Mouse (Mus musculus): ENCODE results near the gene D1Pas1. TPM values are rescaled to one million over a fixed set of nuclear protein-coding genes. Genes with fewer than 3 reads are reported as not detected.

D1Pas1 gene
- polyA plus RNA-seq, 1 experiment from 2014 or later, result 0.11 TPM

DNA sequence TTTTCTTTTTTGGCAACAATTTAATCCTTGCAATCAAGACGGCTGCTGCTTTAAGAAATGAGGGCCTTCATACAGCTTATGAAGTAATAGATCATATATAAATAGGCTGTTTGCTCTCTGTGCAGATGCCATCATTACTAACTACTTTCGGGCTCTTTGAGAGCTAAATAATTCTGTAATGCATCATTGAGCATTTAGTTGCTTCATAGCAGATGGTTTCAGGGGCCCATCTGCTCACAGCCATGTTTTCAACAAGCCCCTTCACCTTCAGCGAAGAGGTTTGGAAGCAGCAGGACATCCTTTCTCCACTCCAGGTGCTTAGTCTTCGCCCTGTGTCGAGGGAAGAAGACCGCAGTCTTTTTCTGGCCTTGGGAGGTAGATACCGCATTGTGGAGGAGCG, 12.2 kb downstream of the D1Pas1 start:
- Histone ChIP-seq H3K36me3 (ENCODE audit: control insufficient read depth, insufficient read depth, low read length) (no peaks in the 10 kb centered on the region), H3K4me2 (ENCODE audit: low read depth, severe bottlenecking) (no peak overlapping the region), H3K27ac (replicated peaks; ENCODE audit: low read depth, low read length) (no peak overlapping the region), H3K27me3 (ENCODE audit: control insufficient read depth, insufficient read depth, low read length) (no peaks in the 10 kb centered on the region), H3K4me3 (ENCODE audit: low read depth, low read length) (no peak overlapping the region), H3K4me1 (ENCODE audit: control insufficient read depth, insufficient read depth, low read length) (no peaks in the 10 kb centered on the region), H3K9ac (ENCODE audit: low read length) (no peak overlapping the region), H3K9me3 (ENCODE audit: control insufficient read depth, low read length) (no peaks in the 10 kb centered on the region)
- DNase-seq (ENCODE audit: low spot score) (no peak), ATAC-seq (ENCODE audit: insufficient number of reproducible peaks, low FRiP score, low TSS enrichment, low read depth) (no peak)
- WGBS, result 94% methylated on average over 8 of the region's 8 CpGs

DNA sequence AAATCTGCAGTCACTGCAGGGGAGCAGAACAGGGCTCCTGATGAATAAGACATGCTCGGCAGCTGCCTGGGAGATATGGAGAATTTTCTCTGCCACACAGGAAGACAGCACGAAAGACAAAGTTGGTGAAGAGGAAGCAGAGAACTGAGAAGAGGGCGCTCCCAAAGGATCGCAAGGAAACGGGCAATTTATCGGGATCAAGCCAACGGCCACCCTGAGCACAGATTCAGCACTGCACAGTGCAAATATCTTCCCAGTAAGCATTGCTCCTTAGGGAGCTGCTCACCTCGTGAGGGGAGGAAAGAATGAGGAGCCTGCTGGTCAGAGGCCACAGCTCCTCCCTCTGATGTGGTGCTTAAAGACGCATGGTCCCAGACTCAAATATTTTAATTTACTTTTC, 13.3 kb downstream of the D1Pas1 start:
- no peaks in the 10 kb centered on the region for H3K36me3 ChIP-seq (ENCODE audit: control insufficient read depth, insufficient read depth, low read length)
- no peak overlapping the region for H3K27ac ChIP-seq (replicated peaks; ENCODE audit: low read depth, low read length)
- H3K9ac ChIP-seq (ENCODE audit: low read length), result no peak overlapping the region

DNA sequence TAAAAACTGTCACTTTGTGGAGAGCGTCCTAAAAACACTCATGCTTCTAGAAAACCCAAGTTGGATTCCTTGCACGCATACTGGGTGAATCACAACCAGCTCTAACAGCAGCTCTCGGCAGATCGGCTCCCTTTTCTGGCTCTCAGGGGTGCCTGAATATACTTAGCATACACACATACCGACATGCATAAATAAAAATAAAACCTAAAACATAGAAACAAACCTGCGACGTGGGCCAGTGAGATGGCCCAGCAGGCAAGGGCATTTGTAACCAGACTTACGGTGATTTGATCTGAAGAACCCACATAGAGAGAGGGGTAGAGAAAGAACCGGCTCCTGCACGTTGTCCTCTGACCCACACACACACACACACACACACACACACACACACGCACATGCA, 17.9 kb downstream of the D1Pas1 start:
- ATAC-seq (ENCODE audit: insufficient number of reproducible peaks, low FRiP score, low TSS enrichment, low read depth) (no peak), DNase-seq (ENCODE audit: low spot score) (no peak)
- H3K4me2 ChIP-seq (ENCODE audit: low read depth, severe bottlenecking), result no peak overlapping the region
- no peaks in the 10 kb centered on the region for H3K27me3 ChIP-seq (ENCODE audit: control insufficient read depth, insufficient read depth, low read length)
- H3K9me3 ChIP-seq (ENCODE audit: control insufficient read depth, low read length), result no peaks in the 10 kb centered on the region
- H3K36me3 ChIP-seq (ENCODE audit: control insufficient read depth, insufficient read depth, low read length), result no peaks in the 10 kb centered on the region
- WGBS, result 94% methylated on average over 11 of the region's 11 CpGs
- no peak overlapping the region for H3K4me3 ChIP-seq (ENCODE audit: low read depth, low read length)
- no peak overlapping the region for H3K9ac ChIP-seq (ENCODE audit: low read length)
- H3K4me1 ChIP-seq (ENCODE audit: control insufficient read depth, insufficient read depth, low read length), result no peaks in the 10 kb centered on the region
- H3K27ac ChIP-seq (replicated peaks; ENCODE audit: low read depth, low read length), result no peak overlapping the region

More for the DNA sequence above, 13.3 kb downstream of the D1Pas1 start:
- H3K4me3 ChIP-seq (ENCODE audit: low read depth, low read length), result no peak overlapping the region
- DNase-seq (ENCODE audit: low spot score) (no peak), ATAC-seq (ENCODE audit: insufficient number of reproducible peaks, low FRiP score, low TSS enrichment, low read depth) (no peak)
- H3K9me3 ChIP-seq (ENCODE audit: control insufficient read depth, low read length), result no peaks in the 10 kb centered on the region
- WGBS, result 73% methylated on average over 9 of the region's 9 CpGs
- no peaks in the 10 kb centered on the region for H3K4me1 ChIP-seq (ENCODE audit: control insufficient read depth, insufficient read depth, low read length)
- no peak overlapping the region for H3K4me2 ChIP-seq (ENCODE audit: low read depth, severe bottlenecking)
- no peaks in the 10 kb centered on the region for H3K27me3 ChIP-seq (ENCODE audit: control insufficient read depth, insufficient read depth, low read length)

DNA sequence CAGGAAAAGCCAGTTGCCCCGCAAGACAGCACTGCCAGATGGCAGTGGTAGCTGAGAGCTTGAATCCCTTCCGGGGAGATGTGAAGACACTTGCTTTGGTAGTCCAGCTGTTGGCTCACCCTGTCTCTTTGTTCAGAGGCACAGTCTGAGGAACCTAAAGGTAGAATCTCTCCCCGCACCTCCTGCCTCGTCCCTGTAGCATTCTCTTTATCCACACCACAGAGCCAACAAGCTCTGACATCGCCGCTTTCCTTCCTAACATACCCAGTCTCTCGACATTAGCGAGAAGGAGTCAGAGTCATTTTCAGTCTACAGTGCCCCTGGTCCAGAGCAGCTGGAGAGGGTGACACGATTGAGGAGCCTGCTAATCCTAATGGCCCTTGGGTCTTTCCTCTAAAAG, 18.9 kb downstream of the D1Pas1 start:
- H3K9ac ChIP-seq (ENCODE audit: low read length), result no peak overlapping the region
- no peaks in the 10 kb centered on the region for H3K36me3 ChIP-seq (ENCODE audit: control insufficient read depth, insufficient read depth, low read length)
- no peak overlapping the region for H3K4me2 ChIP-seq (ENCODE audit: low read depth, severe bottlenecking)
- H3K27me3 ChIP-seq (ENCODE audit: control insufficient read depth, insufficient read depth, low read length), result no peaks in the 10 kb centered on the region
- WGBS, result 89% methylated on average over 9 of the region's 9 CpGs
- ATAC-seq (ENCODE audit: insufficient number of reproducible peaks, low FRiP score, low TSS enrichment, low read depth) (no peak), DNase-seq (ENCODE audit: low spot score) (no peak)
- H3K27ac ChIP-seq (replicated peaks; ENCODE audit: low read depth, low read length), result no peak overlapping the region
- no peak overlapping the region for H3K4me3 ChIP-seq (ENCODE audit: low read depth, low read length)
- H3K4me1 ChIP-seq (ENCODE audit: control insufficient read depth, insufficient read depth, low read length), result no peaks in the 10 kb centered on the region
- H3K9me3 ChIP-seq (ENCODE audit: control insufficient read depth, low read length), result no peaks in the 10 kb centered on the region

DNA sequence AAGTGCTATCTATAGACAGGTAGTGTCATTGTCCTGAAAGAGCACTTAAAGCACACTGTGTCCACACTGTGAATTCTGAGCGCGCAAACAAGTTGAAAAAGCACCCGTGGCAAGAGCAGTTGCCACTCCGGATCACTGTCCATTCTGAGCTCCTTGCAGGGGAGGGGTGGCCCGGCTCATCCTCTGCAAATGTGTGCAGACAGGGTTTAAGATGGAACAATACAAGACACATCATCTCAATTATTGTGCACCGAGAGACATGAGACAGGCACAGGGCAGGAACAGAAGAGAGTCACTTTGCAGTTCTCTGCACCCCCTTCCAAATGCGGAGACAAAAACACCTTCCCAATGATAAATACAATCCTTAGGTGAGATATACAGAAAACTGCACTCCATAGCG, 19.3 kb downstream of the D1Pas1 start:
- no peaks in the 10 kb centered on the region for H3K36me3 ChIP-seq (ENCODE audit: control insufficient read depth, insufficient read depth, low read length)
- no peak overlapping the region for H3K4me2 ChIP-seq (ENCODE audit: low read depth, severe bottlenecking)
- H3K9me3 ChIP-seq (ENCODE audit: control insufficient read depth, low read length), result no peaks in the 10 kb centered on the region
- H3K27ac ChIP-seq (replicated peaks; ENCODE audit: low read depth, low read length), result no peak overlapping the region
- H3K9ac ChIP-seq (ENCODE audit: low read length), result no peak overlapping the region
- WGBS, result 92% methylated on average over 8 of the region's 8 CpGs
- H3K27me3 ChIP-seq (ENCODE audit: control insufficient read depth, insufficient read depth, low read length), result no peaks in the 10 kb centered on the region
- ATAC-seq (ENCODE audit: insufficient number of reproducible peaks, low FRiP score, low TSS enrichment, low read depth), result no peak
- H3K4me1 ChIP-seq (ENCODE audit: control insufficient read depth, insufficient read depth, low read length), result no peaks in the 10 kb centered on the region
- H3K4me3 ChIP-seq (ENCODE audit: low read depth, low read length), result no peak overlapping the region
- DNase-seq (ENCODE audit: low spot score), result no peak

DNA sequence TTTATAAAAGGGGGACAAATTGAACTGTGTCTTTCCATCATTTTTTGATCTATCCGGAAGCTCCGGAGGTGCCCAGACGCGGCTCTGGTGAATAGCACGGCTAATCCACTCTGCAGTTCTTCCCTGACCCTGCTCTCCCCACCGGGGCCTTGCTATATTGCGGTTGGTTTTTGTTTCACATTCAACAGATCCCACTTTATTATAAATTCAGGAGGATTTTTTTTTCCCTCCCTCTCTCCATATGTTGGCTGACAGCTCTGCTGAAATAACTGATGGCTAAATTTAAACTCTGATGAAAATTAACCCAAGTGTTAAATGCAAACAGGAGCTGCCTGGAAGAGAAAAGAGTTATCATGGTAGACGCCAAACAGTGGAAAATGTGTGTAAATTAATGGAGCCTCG, 21.1 kb downstream of the D1Pas1 start:
- Histone ChIP-seq H3K4me2 (ENCODE audit: low read depth, severe bottlenecking) (no peak overlapping the region), H3K4me3 (ENCODE audit: low read depth, low read length) (no peak overlapping the region), H3K4me1 (ENCODE audit: control insufficient read depth, insufficient read depth, low read length) (no peaks in the 10 kb centered on the region), H3K27me3 (ENCODE audit: control insufficient read depth, insufficient read depth, low read length) (no peaks in the 10 kb centered on the region), H3K27ac (replicated peaks; ENCODE audit: low read depth, low read length) (no peak overlapping the region), H3K9me3 (ENCODE audit: control insufficient read depth, low read length) (no peaks in the 10 kb centered on the region), H3K36me3 (ENCODE audit: control insufficient read depth, insufficient read depth, low read length) (no peaks in the 10 kb centered on the region), H3K9ac (ENCODE audit: low read length) (no peak overlapping the region)
- WGBS, result 71% methylated on average over 9 of the region's 9 CpGs
- DNase-seq (ENCODE audit: low spot score) (no peak), ATAC-seq (ENCODE audit: insufficient number of reproducible peaks, low FRiP score, low TSS enrichment, low read depth) (no peak)

DNA sequence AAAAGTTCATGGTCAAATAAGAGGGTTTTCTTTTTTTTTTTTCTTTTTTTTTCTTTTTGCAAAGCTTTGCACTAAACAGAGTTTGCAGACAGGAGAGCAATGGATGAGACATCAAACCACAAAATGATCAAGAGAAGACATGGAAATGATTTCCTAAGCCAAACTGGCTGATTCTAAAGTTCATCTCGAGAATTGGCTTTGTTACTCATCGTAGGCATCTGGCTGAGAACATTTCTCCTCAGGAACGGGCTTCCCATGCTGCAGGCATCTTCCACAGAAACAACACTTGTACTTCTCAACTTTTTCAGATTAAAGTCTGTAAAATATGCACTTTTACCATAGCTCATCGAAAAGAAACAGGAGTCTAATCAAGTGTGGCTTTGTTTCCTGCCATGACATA, 21.6 kb downstream of the D1Pas1 start:
- Histone ChIP-seq H3K27ac (replicated peaks; ENCODE audit: low read depth, low read length) (no peak overlapping the region), H3K27me3 (ENCODE audit: control insufficient read depth, insufficient read depth, low read length) (no peaks in the 10 kb centered on the region), H3K4me2 (ENCODE audit: low read depth, severe bottlenecking) (no peak overlapping the region), H3K4me1 (ENCODE audit: control insufficient read depth, insufficient read depth, low read length) (no peaks in the 10 kb centered on the region), H3K9ac (ENCODE audit: low read length) (no peak overlapping the region), H3K9me3 (ENCODE audit: control insufficient read depth, low read length) (no peaks in the 10 kb centered on the region), H3K36me3 (ENCODE audit: control insufficient read depth, insufficient read depth, low read length) (no peaks in the 10 kb centered on the region), H3K4me3 (ENCODE audit: low read depth, low read length) (no peak overlapping the region)
- ATAC-seq (ENCODE audit: insufficient number of reproducible peaks, low FRiP score, low TSS enrichment, low read depth) (no peak), DNase-seq (ENCODE audit: low spot score) (no peak)
- WGBS, result 92% methylated on average over 4 of the region's 4 CpGs

DNA sequence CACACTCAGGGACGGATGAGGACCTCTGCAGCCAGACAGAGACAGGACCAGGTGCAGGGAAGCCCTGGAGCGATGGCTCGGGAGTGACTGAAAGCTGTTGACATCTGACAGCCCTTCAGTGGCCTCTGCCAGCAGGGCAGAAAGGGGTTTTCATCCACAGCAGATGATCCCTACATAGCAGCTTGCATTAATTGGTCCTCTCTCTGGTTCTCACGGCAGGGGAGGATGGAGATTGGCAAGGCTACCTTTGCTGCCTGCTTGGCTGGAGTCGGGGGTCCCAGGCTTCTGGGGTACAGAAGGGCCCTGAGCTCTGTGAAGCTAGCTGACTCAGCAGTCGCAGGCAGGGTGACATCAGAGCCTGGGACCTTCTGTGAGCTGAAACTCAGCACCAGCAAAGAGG, 24.3 kb downstream of the D1Pas1 start:
- Histone ChIP-seq H3K27me3 (ENCODE audit: control insufficient read depth, insufficient read depth, low read length) (no peaks in the 10 kb centered on the region), H3K36me3 (ENCODE audit: control insufficient read depth, insufficient read depth, low read length) (no peaks in the 10 kb centered on the region), H3K27ac (replicated peaks; ENCODE audit: low read depth, low read length) (no peak overlapping the region), H3K9ac (ENCODE audit: low read length) (no peak overlapping the region), H3K4me1 (ENCODE audit: control insufficient read depth, insufficient read depth, low read length) (no peaks in the 10 kb centered on the region), H3K4me2 (ENCODE audit: low read depth, severe bottlenecking) (no peak overlapping the region), H3K4me3 (ENCODE audit: low read depth, low read length) (no peak overlapping the region), H3K9me3 (ENCODE audit: control insufficient read depth, low read length) (no peaks in the 10 kb centered on the region)
- WGBS, result 81% methylated on average over 6 of the region's 6 CpGs
- ATAC-seq (ENCODE audit: insufficient number of reproducible peaks, low FRiP score, low TSS enrichment, low read depth), result no peak
- no peak for DNase-seq (ENCODE audit: low spot score)

DNA sequence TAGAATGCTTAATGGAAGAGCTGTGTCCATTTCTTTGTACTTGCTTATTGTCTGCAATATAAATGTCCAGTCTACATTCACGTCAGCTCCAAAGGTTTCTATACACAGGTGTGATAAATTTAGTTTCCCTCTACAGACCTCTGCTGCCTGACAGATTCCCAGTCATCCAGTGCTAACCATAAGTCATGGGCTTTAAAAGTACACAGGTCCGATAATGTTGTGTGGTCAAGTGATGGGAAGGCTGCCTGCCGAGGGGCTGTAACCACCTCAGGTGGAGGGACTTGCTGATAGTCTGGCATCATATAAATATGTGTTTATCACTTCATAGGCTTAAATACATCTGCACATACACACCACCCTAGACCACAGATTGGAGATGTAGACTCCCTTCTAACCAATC, 24.9 kb downstream of the D1Pas1 start:
- WGBS, result 88% methylated on average over 3 of the region's 3 CpGs
- no peak for DNase-seq (ENCODE audit: low spot score)
- ATAC-seq (ENCODE audit: insufficient number of reproducible peaks, low FRiP score, low TSS enrichment, low read depth), result no peak

More for the DNA sequence above, 24.9 kb downstream of the D1Pas1 start:
- no peaks in the 10 kb centered on the region for H3K9me3 ChIP-seq (ENCODE audit: control insufficient read depth, low read length)
- no peak overlapping the region for H3K9ac ChIP-seq (ENCODE audit: low read length)
- H3K4me1 ChIP-seq (ENCODE audit: control insufficient read depth, insufficient read depth, low read length), result no peaks in the 10 kb centered on the region
- no peaks in the 10 kb centered on the region for H3K27me3 ChIP-seq (ENCODE audit: control insufficient read depth, insufficient read depth, low read length)
- no peak overlapping the region for H3K27ac ChIP-seq (replicated peaks; ENCODE audit: low read depth, low read length)
- H3K4me3 ChIP-seq (ENCODE audit: low read depth, low read length), result no peak overlapping the region
- H3K4me2 ChIP-seq (ENCODE audit: low read depth, severe bottlenecking), result no peak overlapping the region
- H3K36me3 ChIP-seq (ENCODE audit: control insufficient read depth, insufficient read depth, low read length), result no peaks in the 10 kb centered on the region

Measured in limb, embryonic 11.5 days (tissue).